Mouse (Mus musculus): ENCODE measurements around the gene Cers6. TPM values are rescaled to one million over a fixed set of nuclear protein-coding genes. Genes with fewer than 3 reads are reported as not detected.

Cers6 gene
- polyA plus RNA-seq, 1 experiment: 10.3 TPM

- no peaks in the 10 kb centered on the region for H3K79me2 ChIP-seq (ENCODE audit: control insufficient read depth, insufficient read depth)
- H3K79me3 ChIP-seq (ENCODE audit: low read depth): no peaks in the 10 kb centered on the region
- H3K27me3 ChIP-seq (ENCODE audit: control insufficient read depth, insufficient read depth, insufficient read length): no peaks in the 10 kb centered on the region
- no peak overlapping the region for H3ac ChIP-seq (ENCODE audit: control insufficient read depth, insufficient read length, low read depth)
- no peaks in the 10 kb centered on the region for H3K36me3 ChIP-seq (ENCODE audit: control insufficient read depth, insufficient read depth)
- TF ChIP-seq CEBPB (IDR thresholded peaks at IDR 0.05; ENCODE audit: low read depth) (no peak), MYOD1 (IDR thresholded peaks at IDR 0.05; ENCODE audit: control insufficient read depth, insufficient read length, low read depth) (no peak), MAX (IDR thresholded peaks at IDR 0.05) (no peak), USF1 (IDR thresholded peaks at IDR 0.05; ENCODE audit: low read depth) (no peak), CTCF (IDR thresholded peaks at IDR 0.05; ENCODE audit: control insufficient read depth, insufficient read depth, insufficient read length) (no peak), FOSL1 (IDR thresholded peaks at IDR 0.05; ENCODE audit: insufficient read depth, low read length, poor library complexity, severe bottlenecking) (no peak), MYOG (IDR thresholded peaks at IDR 0.05; ENCODE audit: control insufficient read depth, extremely low read depth, insufficient read length) (no peak)
- no peak overlapping the region for H3K4me3 ChIP-seq (ENCODE audit: insufficient read depth, poor library complexity, severe bottlenecking)
Observed at GRCm38 (mm10) chr2:69134186-69134585, 272.9 kb downstream of the Cers6 start.

GRCm38 (mm10) chr2:69134937-69135336 lies 273.7 kb downstream of the Cers6 start:
- Histone ChIP-seq H3K36me3 (ENCODE audit: control insufficient read depth, insufficient read depth) (no peaks in the 10 kb centered on the region), H3K4me3 (ENCODE audit: insufficient read depth, poor library complexity, severe bottlenecking) (no peak overlapping the region), H3K79me3 (ENCODE audit: low read depth) (no peaks in the 10 kb centered on the region), H3K27me3 (ENCODE audit: control insufficient read depth, insufficient read depth, insufficient read length) (no peaks in the 10 kb centered on the region), H3ac (ENCODE audit: control insufficient read depth, insufficient read length, low read depth) (no peak overlapping the region), H3K79me2 (ENCODE audit: control insufficient read depth, insufficient read depth) (no peaks in the 10 kb centered on the region)
- TF ChIP-seq USF1 (IDR thresholded peaks at IDR 0.05; ENCODE audit: low read depth): no peak
- no peak for TF ChIP-seq FOSL1 (IDR thresholded peaks at IDR 0.05; ENCODE audit: insufficient read depth, low read length, poor library complexity, severe bottlenecking)
- TF ChIP-seq MAX (IDR thresholded peaks at IDR 0.05): no peak
- no peak for TF ChIP-seq CEBPB (IDR thresholded peaks at IDR 0.05; ENCODE audit: low read depth)
- no peak for TF ChIP-seq MYOG (IDR thresholded peaks at IDR 0.05; ENCODE audit: control insufficient read depth, extremely low read depth, insufficient read length)
- no peak for TF ChIP-seq CTCF (IDR thresholded peaks at IDR 0.05; ENCODE audit: control insufficient read depth, insufficient read depth, insufficient read length)
- TF ChIP-seq MYOD1 (IDR thresholded peaks at IDR 0.05; ENCODE audit: control insufficient read depth, insufficient read length, low read depth): no peak

GRCm38 (mm10) chr2:69135661-69136576 lies 274.7 kb downstream of the Cers6 start, which contains the start of gene Nostrin:
Gene Nostrin, plus strand, starts transcription at chr2:69135800.
- no peak within 1 kb of the TSS for H3ac ChIP-seq (ENCODE audit: control insufficient read depth, insufficient read length, low read depth)
- no peaks in the 10 kb centered on the region for H3K79me2 ChIP-seq (ENCODE audit: control insufficient read depth, insufficient read depth)
- no peaks in the 10 kb centered on the region for H3K27me3 ChIP-seq (ENCODE audit: control insufficient read depth, insufficient read depth, insufficient read length)
- no peaks in the 10 kb centered on the region for H3K79me3 ChIP-seq (ENCODE audit: low read depth)
- H3K36me3 ChIP-seq (ENCODE audit: control insufficient read depth, insufficient read depth): no peaks in the 10 kb centered on the region
- no peak within 1 kb of the TSS for H3K4me3 ChIP-seq (ENCODE audit: insufficient read depth, poor library complexity, severe bottlenecking)
- TF ChIP-seq FOSL1 (IDR thresholded peaks at IDR 0.05; ENCODE audit: insufficient read depth, low read length, poor library complexity, severe bottlenecking): no peak
- no peak for TF ChIP-seq CEBPB (IDR thresholded peaks at IDR 0.05; ENCODE audit: low read depth)
- TF ChIP-seq MYOG (IDR thresholded peaks at IDR 0.05; ENCODE audit: control insufficient read depth, extremely low read depth, insufficient read length): no peak
- no peak for TF ChIP-seq CTCF (IDR thresholded peaks at IDR 0.05; ENCODE audit: control insufficient read depth, insufficient read depth, insufficient read length)
- no peak for TF ChIP-seq MYOD1 (IDR thresholded peaks at IDR 0.05; ENCODE audit: control insufficient read depth, insufficient read length, low read depth)
- TF ChIP-seq MAX (IDR thresholded peaks at IDR 0.05): no peak
- no peak for TF ChIP-seq USF1 (IDR thresholded peaks at IDR 0.05; ENCODE audit: low read depth)

- no peak overlapping the region for H3K4me3 ChIP-seq (ENCODE audit: insufficient read depth, poor library complexity, severe bottlenecking)
- no peaks in the 10 kb centered on the region for H3K36me3 ChIP-seq (ENCODE audit: control insufficient read depth, insufficient read depth)
Observed at GRCm38 (mm10) chr2:69137406-69138084, 276.3 kb downstream of the Cers6 start.

GRCm38 (mm10) chr2:69138759-69139158 lies 277.5 kb downstream of the Cers6 start:
- no peak overlapping the region for H3K4me3 ChIP-seq (ENCODE audit: insufficient read depth, poor library complexity, severe bottlenecking)
- H3K36me3 ChIP-seq (ENCODE audit: control insufficient read depth, insufficient read depth): no peaks in the 10 kb centered on the region
- no peaks in the 10 kb centered on the region for H3K79me3 ChIP-seq (ENCODE audit: low read depth)
- peak; percentile 72 for TF ChIP-seq MYOD1 (IDR thresholded peaks at IDR 0.05; ENCODE audit: control insufficient read depth, insufficient read length, low read depth)
- no peak for TF ChIP-seq MYOG (IDR thresholded peaks at IDR 0.05; ENCODE audit: control insufficient read depth, extremely low read depth, insufficient read length)
- H3K27me3 ChIP-seq (ENCODE audit: control insufficient read depth, insufficient read depth, insufficient read length): no peaks in the 10 kb centered on the region
- no peak overlapping the region for H3ac ChIP-seq (ENCODE audit: control insufficient read depth, insufficient read length, low read depth)
- H3K79me2 ChIP-seq (ENCODE audit: control insufficient read depth, insufficient read depth): no peaks in the 10 kb centered on the region

More at GRCm38 (mm10) chr2:69137406-69138084, 276.3 kb downstream of the Cers6 start:
- H3K79me2 ChIP-seq (ENCODE audit: control insufficient read depth, insufficient read depth): no peaks in the 10 kb centered on the region
- no peaks in the 10 kb centered on the region for H3K79me3 ChIP-seq (ENCODE audit: low read depth)
- no peak overlapping the region for H3ac ChIP-seq (ENCODE audit: control insufficient read depth, insufficient read length, low read depth)
- TF ChIP-seq MAX (IDR thresholded peaks at IDR 0.05) (no peak), CTCF (IDR thresholded peaks at IDR 0.05; ENCODE audit: control insufficient read depth, insufficient read depth, insufficient read length) (no peak)
- no peaks in the 10 kb centered on the region for H3K27me3 ChIP-seq (ENCODE audit: control insufficient read depth, insufficient read depth, insufficient read length)
